Mouse (Mus musculus): ENCODE data around the gene Usp17le. TPM values are rescaled to one million over a fixed set of nuclear protein-coding genes. Genes with fewer than 3 reads are reported as not detected.
"Not testable (repeated sequence)": the region's sequence is repeated elsewhere in the genome, so short reads cannot be mapped to it uniquely, and the experiment has no call there.

The Usp17le gene
- not detected for total RNA-seq (2021)
- long read RNA-seq, experiment 1: 0 reads
- long read RNA-seq, experiment 2: 0 reads

GRCm38 (mm10) chr7:104777370-104777769 is at the start of gene Usp17le:
Gene Usp17le (minus strand): TSS chr7:104777470.
- DNase-seq: not testable (repeated sequence)

- not testable (repeated sequence) for DNase-seq
Observed at GRCm38 (mm10) chr7:104810335-104810734, 33.1 kb upstream of the Usp17le start.

GRCm38 (mm10) chr7:104790796-104791195 is 13.5 kb upstream of the Usp17le start:
- DNase-seq: no peak

Other genes starting within 250 kb of the Usp17le start
- gene Olfr651, start 227.3 kb downstream of the Usp17le start, total RNA-seq (2021): not detected
- not detected for gene Olfr652, start 216.6 kb downstream of the Usp17le start, total RNA-seq (2021)
- gene Olfr653, start 200.2 kb downstream of the Usp17le start, total RNA-seq (2021): not detected
- gene Olfr654, start 190.4 kb downstream of the Usp17le start, total RNA-seq (2021): not detected
- gene Olfr655, start 175.7 kb downstream of the Usp17le start, total RNA-seq (2021): not detected
- gene Olfr656, start 163.5 kb downstream of the Usp17le start, total RNA-seq (2021): not detected
- not detected for gene Olfr657, start 152.7 kb downstream of the Usp17le start, total RNA-seq (2021)
- gene Olfr658, start 130.2 kb downstream of the Usp17le start, total RNA-seq (2021): not detected
- not detected for gene Olfr659, start 110.7 kb downstream of the Usp17le start, total RNA-seq (2021)
- not detected for gene Olfr661, start 91.0 kb downstream of the Usp17le start, total RNA-seq (2021)
- not detected for gene Usp17lb, start 65.1 kb upstream of the Usp17le start, total RNA-seq (2021)
- gene Usp17la, start 79.5 kb upstream of the Usp17le start, total RNA-seq (2021): not detected
- not detected for gene Olfr665, start 100.6 kb upstream of the Usp17le start, total RNA-seq (2021)
- not detected for gene Olfr666, start 118.5 kb upstream of the Usp17le start, total RNA-seq (2021)
- not detected for gene Olfr667, start 144.0 kb upstream of the Usp17le start, total RNA-seq (2021)
- gene Olfr668, start 150.6 kb upstream of the Usp17le start, total RNA-seq (2021): not detected
- gene Olfr669, start 156.8 kb upstream of the Usp17le start, total RNA-seq (2021): not detected
- not detected for gene Olfr670, start 185.2 kb upstream of the Usp17le start, total RNA-seq (2021)
- not detected for gene Olfr671, start 201.7 kb upstream of the Usp17le start, total RNA-seq (2021)
- gene Olfr672, start 224.6 kb upstream of the Usp17le start, total RNA-seq (2021): not detected